Mouse (Mus musculus) Muller cell, postnatal 12 days (primary cell): ENCODE results near the gene Erbb3.
"Not testable (repeated sequence)": the region's sequence is repeated elsewhere in the genome, so short reads cannot be mapped to it uniquely, and the experiment has no call there.

Experiments
- DNase-seq: peaks from one replicate; pipeline ENCODE4 v3.0.0-alpha.2; 2015; ENCODE audit errors: inconsistent ontology term

Gene Erbb3

GRCm38 (mm10) chr10:128589464-128590192, at the start of gene Erbb3:
Erbb3 (minus strand) TSS chr10:128589652.
- DNase-seq, result peak; percentile 86

DNA sequence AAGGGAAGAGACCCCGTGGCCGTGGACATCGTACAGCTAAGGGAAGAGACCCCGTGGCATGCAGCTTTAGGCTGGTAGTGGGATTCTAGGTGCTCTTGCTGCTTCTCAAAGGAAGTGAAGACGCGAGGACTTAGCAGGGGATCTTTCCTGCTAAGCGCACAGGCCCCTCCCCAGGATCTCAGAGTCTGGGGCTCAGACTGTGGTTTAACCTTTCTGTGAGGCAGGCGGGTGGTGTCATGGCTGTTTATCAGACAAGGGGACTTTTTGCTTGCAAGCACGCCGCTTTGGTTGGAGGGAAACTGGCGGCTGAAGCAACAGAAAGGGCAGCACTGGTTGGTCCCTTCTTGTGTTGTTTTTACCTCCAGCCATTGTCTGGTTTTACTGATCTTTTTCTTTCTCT, 47.6 kb upstream of the Erbb3 start:
- no peak for DNase-seq

DNA sequence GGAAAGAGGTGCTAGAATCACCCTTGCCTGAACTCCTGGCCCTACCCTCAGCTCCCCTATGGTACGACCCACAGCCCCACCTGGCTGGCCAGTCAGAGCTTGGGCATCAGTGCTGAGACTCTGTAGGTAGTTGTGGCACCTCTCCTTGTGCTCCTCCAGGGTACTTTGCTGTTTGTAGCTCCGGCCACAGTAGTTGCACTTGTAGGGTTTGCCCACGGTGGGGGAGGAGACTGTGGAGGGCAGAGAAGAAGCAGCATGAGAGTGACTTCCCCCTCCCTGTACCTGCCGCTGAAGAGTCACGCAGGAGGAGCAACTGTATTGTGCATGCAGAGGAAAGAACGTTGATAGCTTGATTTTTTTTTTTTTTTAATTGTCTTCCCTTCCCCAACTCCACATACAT, 47.1 kb upstream of the Erbb3 start:
- no peak for DNase-seq

- no peak for DNase-seq
Measured at GRCm38 (mm10) chr10:128635697-128636096, 46.2 kb upstream of the Erbb3 start.

GRCm38 (mm10) chr10:128631571-128631970, 42.1 kb upstream of the Erbb3 start:
- DNase-seq, result no peak

GRCm38 (mm10) chr10:128630306-128630705, 40.9 kb upstream of the Erbb3 start:
- not testable (repeated sequence) for DNase-seq

DNA sequence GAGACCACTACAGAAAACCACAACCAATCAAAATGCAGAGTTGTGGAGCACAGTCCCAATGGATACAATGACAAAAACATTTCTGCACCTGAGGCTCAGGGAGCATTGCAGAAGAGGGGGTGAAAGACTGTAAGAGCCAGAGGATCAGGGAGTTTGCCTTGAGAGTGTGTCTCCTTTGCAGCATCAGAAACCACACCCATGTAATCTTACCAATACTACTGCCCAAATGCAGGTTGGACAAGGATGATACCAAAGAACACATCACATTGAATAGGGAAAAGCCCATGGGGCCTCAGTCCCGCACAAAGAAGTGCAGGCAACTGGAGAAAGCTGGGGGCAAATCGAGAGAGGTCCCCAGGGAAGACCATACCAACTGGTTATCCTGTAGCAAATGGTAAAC, 40.3 kb upstream of the Erbb3 start:
- no peak for DNase-seq

GRCm38 (mm10) chr10:128627398-128628317, 38.2 kb upstream of the Erbb3 start:
- DNase-seq, result no peak

- peak; percentile 95 for DNase-seq
Measured at GRCm38 (mm10) chr10:128626311-128627310, 37.2 kb upstream of the Erbb3 start, which contains the start of gene Rps26. Rps26 (minus strand) TSS chr10:128626747.

DNA sequence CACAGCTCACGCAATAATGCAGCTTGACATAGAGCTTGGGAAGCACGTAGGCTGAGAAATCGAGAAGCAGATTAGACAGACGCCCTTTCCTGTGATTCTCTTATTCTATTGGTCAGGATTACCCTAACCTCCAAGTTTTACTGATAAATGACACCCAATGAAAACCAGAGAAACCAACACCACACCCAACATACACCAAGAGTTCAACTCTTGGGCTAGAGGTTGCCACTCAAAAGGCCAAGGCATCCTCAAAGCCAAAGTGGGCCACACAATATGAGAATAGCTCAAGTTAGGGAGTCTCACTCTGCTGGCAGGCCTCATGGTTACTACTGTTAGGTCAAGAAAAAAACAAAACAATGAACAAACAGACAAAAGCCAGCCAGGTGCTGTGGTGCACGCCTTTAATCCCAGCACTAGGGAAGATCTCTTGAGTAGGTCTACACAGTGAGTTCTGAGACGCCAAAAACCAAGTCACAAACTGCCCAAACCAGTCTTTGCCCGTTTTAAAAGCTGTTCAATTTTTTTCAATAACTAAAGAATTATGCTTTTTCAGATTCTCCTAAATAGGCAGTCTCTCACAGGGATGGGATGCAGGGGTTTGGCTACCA, 35.9 kb upstream of the Erbb3 start:
- DNase-seq, result no peak

- not testable (repeated sequence) for DNase-seq
Measured at GRCm38 (mm10) chr10:128623106-128623613, 33.7 kb upstream of the Erbb3 start.

DNA sequence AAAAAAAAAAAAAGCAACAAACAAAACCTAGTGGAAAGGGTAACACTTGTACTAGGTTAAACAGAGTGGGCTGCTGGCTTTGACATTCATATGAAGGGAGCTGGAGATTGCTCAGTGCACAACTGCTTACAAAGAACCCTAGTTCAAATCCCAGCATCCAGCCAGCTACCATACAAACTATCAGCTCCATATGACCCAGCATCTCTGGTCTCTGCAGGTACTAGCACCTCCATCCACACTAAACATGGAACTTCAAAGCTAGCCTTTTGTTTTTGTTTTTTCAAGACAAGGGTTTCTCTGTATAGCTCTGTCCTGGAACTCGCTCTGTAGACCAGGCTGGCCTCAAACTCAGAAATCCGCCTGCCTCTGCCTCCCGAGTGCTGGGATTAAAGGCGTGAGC, 33.2 kb upstream of the Erbb3 start:
- DNase-seq, result no peak

GRCm38 (mm10) chr10:128621986-128622520, 32.6 kb upstream of the Erbb3 start:
- DNase-seq, result no peak

- no peak for DNase-seq
Measured at GRCm38 (mm10) chr10:128620241-128620640, 30.8 kb upstream of the Erbb3 start.

GRCm38 (mm10) chr10:128619148-128619547, 29.7 kb upstream of the Erbb3 start:
- DNase-seq, result not testable (repeated sequence)

- DNase-seq, result no peak
Measured at GRCm38 (mm10) chr10:128618570-128618969, 29.1 kb upstream of the Erbb3 start.

GRCm38 (mm10) chr10:128615798-128616448, 26.5 kb upstream of the Erbb3 start:
- DNase-seq, result not testable (repeated sequence)

- no peak for DNase-seq
Measured at GRCm38 (mm10) chr10:128614934-128615333, 25.5 kb upstream of the Erbb3 start.

- not testable (repeated sequence) for DNase-seq
Measured at GRCm38 (mm10) chr10:128613820-128614219, 24.4 kb upstream of the Erbb3 start.

- no peak for DNase-seq
Measured at GRCm38 (mm10) chr10:128613154-128613440, 23.6 kb upstream of the Erbb3 start.
